Mouse (Mus musculus) adrenal gland, postnatal 25 days (tissue): ENCODE measurements around the gene Fmod. TPM values are rescaled to one million over a fixed set of nuclear protein-coding genes. Genes with fewer than 3 reads are reported as not detected.

ENCODE experiments used
- DNase-seq: peaks from one replicate; pipeline ENCODE4 v3.0.0; 2021; ENCODE audit warnings: mixed read lengths
- long read RNA-seq: library from polyadenylated mRNA; stranded (forward); transcript quantifications from one replicate; pipeline ENCODE4 v2.0.0, GENCODE M21; 2021
- total RNA-seq: library from RNA; stranded (reverse); gene quantifications from 2 replicates; pipeline ENCODE4 v1.2.3, GENCODE M21; 2021

Fmod gene
- total RNA-seq: 4.7 and 5.0 TPM in 2 replicates
- long read RNA-seq, transcript Fmod-201 (3 exons, 3,120 nt): major isoform, 5 of 6 reads
- long read RNA-seq, partial matches to known transcripts: 1 of 6 reads
- long read RNA-seq, other reads (novel, unspliced or antisense): 0 of 6 reads

DNA sequence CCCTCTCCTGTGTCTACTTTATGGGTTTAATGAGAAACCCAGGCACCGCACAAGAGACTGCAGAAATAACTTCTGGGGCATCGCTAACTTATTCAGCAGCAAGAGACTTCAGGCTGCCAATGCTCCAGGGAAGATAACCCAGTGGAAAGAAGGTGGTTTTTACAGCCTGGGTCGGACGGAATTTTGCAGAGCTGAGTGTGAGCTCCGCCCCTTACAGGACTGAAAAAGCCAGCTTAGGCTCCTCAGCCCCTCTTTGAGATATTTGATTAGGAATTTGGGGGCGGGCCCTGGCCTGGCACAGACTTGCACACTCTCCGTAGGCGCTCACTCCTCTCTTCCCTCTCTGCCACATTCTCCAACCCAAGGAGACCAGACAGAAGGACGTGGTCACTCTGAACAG, at the start of gene Fmod:
Gene Fmod, plus strand, starts transcription at position 83 of the 400 bp plus-strand sequence.
- no peak for DNase-seq

DNA sequence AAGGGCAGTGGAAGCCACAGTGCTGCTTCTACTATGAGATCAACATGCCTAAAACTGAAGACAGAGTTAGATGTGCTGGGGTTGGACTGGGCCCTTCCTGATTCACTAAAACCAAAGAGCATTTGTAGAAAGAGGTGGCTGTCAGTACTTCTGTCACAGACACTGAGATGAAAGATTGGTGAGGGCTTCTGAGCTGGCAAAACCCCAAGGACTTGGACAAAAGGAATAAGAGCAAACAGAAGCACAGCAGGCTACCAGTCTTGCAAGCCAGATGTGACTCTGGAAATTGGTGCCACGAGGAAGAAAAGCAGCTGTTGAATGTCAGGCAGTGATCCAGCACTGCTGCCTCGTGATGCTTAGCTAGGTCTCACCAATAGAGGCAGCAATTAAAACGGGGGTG, 48.2 kb upstream of the Fmod start:
- no peak for DNase-seq

DNA sequence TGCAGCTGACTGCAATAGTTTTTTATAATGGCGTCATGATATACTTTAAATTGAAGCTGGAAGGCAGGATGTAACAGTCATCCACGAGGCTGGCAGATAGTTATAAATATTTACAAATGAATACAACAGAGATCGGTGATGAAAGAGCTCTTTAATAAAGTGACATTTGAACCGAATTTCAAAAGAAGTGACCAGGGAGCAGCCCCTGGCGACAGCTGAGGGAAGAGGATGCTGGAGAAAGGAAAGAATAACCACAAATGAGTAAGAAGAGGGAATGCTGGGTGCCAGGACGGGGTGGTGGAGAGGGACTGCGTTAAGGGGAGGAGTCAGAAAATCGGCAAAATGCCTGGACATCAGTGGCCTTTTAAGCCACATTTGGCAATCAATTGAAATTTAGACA, 45.8 kb upstream of the Fmod start:
- DNase-seq: no peak

DNA sequence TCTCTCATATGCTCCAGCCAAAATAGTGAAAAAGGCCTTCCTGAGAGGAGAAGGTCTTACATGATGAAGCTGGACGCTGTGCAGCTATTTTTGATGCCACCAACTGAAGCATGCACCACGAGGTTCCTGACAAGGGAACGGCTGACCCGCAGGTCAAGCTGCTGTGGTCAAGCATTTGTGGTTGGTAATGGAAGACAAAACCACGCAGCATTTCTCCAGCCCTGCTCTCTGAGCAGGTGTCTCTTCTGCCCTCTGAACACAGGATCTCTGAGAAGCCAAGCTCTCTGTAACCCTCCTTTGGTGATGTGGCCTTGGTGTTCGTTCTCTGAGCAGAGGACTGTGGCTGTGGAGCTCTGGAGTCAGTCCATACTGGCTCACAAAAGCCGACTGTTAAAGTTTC, 31.6 kb upstream of the Fmod start:
- no peak for DNase-seq

DNA sequence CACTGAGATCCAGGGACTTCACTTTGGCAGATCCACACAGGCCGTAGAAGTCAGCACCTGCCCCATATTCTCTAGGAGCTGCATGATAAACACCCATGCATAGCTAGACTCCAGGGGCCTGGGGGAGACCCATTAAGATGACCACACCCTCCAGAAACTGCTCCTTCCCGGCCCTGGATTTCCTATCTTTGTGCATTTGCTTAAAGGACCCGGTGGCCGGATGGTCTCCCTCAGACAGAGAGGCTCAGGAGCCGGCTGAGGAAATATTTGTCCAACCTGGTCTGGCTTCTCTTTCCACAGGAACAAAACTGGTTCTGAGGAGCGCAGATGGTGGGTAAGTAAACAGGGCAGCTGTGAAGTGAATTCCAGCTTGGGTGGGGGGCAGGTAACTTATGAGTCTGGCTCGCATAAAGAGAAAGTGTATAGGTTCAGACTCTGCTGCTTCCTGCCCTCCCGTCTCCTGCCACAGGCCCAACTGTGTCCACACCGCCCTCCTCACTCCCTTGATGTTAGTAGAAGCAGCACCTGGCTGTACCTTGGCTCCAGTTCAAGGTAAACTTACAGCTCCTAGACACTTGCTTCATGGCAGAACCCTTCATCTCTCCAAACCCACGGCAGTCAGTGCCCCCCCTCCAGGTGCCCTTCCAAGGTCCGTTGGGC, 30.8 kb upstream of the Fmod start:
- no peak for DNase-seq

DNA sequence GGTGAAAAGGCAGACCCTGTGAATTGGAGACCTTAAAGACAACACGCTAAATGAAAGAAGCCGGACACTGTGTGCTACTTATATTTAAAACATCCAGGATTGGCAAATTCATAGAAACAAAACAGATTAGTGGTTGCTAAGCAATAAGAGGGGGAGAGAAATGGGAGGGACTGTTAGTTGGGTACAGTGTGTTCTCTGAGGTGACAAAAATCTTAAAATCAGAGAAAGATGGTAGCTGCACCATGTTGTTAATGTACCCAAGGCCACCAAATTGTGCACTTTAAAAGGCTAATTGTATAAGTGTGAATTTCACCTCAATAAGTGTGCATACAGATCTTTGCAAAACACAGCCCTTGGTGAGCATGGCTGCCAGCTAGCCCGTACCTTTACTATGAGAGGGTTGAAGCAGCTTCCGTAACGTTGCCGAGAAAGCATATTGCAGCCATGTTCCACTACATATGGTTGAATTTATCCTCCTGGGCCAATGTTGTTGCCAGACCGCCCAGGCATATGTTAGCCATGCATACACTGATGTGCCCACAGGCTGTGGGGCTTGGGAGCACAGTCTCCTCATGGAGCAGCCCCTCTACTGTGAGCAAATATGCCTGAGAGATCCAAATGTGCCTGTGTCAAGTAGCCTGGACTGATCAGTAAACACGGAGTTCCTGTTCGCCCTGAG, 12.6 kb upstream of the Fmod start:
- no peak for DNase-seq

DNA sequence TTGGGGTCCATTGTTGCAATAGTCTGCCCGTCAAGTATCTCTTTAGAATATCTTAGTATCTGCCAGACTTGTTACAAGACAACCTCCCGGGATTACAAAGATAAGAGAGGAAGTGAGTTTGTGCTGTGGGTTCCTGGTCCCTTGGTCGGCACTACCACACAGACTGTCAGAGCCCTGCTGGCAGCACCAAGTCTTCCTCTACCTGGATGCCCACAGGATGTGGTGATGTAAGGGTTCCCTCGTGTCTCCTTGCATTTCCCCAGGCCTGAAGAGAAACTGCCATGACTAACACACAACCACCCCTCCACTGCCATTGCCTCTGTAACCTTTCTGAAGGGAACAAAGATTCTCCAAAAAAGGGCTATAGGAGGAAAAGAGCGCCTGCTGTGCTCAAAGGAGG, 11.1 kb upstream of the Fmod start:
- DNase-seq: no peak

DNA sequence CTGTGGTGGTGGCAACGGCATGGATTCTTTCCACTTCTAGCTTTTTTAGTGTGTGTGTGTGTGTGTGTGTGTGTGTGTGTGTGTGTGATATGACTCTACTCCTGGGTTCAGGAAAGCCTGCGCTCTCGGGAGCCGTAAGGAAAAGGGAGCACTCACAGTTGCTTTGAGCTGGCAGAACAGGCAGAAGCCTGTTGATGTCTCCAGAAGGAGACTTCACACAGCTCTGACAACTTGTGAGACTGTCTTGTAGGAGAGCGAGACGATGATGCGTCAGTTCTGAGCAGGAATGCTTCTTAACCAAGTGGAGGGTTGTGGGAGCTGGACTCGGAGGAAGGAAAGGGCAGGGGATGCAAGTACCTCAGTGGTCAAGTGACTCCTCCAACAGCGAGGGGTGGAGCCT, 10.3 kb upstream of the Fmod start:
- no peak for DNase-seq

DNA sequence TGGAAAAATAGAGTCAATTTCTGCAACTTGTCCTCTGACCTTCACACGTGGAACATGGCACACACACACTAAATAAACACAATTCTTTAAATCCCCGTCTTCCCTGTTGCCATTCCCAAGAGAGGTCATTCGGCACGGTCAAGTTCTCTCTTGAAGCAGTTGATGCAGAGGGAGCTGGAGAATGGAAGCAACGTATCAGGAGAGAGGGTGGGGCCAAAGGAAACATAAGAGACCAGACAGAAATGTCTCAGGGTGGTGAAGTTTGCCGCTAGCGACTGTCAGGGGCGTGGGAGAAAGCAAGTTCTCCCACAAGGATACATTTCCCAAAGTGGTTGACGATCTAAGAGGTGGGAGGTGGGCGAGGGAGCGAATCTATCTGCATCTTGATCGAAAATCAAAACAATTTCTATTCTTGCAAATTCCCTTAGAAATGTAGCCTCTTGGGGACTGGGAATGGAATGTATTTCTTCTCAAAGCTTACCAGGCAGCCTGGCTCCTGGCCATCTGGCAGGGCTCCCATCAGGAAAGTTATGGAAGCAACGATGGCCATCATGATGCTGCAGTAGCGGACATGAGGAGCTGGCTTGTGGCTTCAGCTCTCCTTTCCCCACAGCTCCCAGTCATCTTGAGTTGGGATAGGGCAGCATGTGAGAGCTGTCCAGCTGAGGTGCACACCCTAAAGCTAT, 8.8 kb upstream of the Fmod start:
- DNase-seq: peak; percentile 41

DNA sequence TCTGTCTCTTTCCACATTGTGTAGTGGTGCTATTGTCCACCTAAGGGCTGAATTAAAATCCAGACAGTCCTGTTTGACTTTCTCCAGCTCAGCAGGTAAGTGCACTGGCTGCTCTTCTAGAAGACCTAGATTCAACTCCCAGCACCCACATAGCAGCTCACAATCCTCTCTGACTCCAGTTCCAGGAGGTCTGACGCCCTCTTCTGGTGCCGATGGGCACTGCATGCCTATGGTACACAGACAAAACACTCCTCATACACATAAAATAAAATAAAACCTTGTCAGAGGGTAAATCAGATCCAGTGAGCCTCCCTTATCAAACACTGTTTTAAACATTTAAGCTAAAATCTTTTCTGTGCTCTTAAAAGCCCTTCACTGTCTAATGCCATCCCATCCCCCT, 562 bp upstream of the Fmod start:
- no peak for DNase-seq

DNA sequence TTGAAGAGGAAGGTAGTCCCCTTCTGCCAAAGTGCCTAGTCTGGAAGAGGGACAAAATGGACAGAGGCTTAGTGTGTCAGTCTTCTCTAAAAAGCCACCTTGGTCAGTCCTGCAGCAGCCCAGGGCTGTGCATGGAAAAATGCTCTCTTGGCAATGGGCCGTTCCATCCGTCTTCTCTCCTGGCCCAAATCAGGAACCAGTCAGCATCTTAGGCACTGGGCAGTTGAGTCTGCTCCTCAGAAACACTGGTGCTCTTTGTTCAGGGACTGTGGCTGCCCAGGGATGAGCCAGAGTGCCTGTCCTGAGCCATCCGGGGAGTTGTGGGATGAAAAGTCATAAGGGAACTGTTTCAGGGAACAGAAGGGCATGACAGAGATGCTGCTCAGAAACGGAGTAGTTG, 1.3 kb downstream of the Fmod start:
- DNase-seq: no peak

DNA sequence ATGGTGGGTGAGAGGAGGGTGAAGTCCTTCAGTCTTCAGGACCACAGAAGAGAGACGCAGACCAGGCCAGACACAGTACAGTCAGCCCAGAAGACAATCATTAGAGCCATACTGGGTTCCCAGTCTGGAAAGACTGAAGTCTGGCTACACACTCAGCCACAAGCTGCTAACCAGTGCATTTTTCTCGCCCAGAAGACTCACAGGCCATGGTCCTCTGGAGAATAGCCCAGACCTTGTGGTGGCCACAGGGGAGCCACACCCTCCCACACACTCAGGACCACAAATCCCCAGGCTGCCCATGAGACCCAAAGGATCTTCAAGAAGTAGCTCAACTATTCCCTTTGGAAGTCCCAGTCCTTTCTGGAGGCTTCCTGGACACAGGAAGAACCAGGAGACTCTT, 2.3 kb downstream of the Fmod start:
- DNase-seq: no peak

DNA sequence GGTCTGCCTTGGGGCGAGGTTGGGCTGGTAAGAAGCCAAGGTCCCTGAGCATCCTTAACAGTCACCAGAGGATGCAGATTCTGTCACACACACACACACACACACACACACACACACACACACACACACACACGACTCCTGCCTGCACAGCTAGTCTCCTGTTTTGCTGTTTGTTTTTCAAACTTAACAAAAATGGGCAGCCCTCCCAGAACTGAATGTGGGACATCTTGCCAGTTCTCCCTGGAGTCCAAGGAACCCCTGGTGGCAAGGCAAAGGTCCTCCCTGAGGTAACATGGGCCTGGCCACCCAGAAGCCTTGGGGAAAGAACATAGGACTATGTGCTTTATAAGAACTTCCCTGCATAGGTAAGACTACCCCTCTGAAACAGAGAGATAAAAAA, 4.8 kb downstream of the Fmod start:
- no peak for DNase-seq

DNA sequence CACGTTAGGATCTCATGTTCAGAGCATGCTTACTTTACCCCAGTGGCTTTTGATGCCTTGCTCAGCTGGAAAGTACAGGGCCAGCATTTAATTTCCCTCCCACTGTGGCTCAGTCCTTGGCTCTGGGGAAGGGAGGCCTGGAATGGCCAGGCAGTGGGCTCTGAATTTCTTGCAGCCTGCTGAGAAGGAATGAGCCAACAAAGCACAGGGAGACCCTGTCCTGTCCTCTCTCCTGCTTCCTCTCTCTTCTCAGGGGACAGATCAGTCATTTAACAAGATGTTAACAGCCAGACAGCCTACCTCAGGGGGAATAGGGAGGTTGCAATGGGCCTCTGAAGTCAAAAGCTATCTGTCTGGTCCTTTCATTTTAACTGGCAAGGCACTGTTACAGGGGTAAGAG, 5.3 kb downstream of the Fmod start:
- no peak for DNase-seq

DNA sequence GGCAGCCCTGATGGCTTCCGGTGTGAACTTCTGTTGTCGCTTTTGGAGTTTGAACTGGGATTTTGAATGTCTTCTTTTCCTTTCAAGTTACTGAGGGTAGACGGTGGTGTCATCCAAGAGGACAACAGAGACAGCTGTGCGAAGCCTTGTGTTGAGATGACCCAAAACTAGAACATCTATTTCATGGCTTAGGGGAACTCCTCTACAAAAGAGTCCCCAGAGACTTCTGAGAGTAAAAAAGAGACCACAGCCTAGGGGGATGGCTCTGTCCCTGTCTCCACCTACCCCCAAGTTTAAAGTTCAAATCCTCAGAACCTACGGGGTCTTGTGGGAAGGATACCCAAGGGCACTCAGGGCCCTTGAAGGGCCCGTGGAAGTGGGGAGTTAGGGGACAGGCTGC, 7.8 kb downstream of the Fmod start:
- no peak for DNase-seq

DNA sequence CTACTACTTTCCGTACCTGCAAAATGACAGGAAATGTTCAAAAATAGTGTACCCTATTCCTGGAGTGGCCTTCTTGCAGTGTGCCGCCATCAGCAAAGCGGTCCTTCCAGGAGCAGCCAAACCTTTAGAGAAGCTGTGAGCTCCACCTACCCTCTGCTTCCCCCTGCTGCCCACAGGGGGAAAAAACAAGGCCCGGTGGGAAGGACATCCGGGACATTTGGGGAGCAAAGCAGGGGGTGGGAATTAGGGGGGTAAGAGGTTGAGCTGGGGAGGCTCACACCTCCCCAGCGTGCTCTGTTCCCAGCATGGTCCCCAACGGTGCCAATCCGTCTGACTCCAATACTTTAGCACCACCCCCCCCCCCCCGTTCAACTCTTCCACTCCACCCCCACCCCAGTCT, 8.9 kb downstream of the Fmod start:
- DNase-seq: peak; percentile 70

DNA sequence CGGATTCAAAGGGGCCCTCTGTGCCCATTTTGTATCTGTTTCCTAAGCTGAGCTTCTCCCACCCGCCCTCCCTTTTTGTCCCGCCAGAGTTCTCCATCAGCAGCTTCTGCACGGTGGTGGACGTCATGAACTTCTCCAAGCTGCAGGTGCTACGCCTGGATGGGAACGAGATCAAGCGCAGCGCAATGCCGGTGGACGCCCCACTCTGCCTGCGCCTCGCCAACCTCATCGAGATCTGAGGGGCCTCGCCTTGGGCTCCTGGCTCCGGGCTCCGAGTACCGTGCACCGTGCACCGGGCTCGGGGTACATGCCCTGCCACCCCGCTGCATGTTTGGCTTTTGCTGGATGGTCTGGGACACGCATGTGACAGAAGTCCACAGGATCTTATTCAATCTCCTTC, 9.3 kb downstream of the Fmod start:
- no peak for DNase-seq

DNA sequence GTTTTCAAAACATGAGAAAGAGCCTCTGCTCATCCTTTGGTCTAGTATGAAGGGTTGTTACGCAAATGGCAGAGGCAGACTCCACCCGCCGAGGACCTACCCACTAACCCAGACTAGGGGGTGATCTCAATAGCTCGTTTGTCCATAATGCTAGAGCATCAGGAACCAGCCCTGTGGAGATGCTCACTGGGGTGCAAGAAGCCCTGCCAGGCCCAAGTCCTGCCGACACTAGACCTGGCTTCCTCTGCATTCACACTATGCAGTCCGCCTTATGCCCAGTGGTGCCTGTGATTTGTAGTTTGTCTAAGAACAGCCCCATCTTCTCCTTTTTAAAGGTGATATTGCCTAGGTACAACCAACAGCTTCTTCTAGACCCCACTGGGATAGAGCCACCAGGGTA, 10.4 kb downstream of the Fmod start:
- no peak for DNase-seq

DNA sequence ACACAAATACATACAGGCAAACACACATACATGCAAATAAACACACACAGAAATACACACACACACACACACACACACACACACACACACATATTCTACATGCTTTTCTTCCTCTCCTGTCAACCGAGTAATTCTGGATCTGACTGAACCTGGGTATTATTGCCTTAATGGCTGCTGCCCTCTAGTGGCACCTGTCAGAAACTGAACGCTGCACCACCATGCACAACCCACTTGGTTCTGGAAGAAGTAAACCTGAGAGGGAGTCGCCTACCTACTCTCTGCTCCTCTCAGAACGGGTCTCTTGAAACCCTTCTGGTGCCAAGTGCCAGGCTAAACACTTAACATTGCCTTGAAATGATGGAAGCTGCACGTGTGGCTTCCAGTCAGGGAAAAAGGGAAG, 11.7 kb downstream of the Fmod start:
- DNase-seq: peak; percentile 61

DNA sequence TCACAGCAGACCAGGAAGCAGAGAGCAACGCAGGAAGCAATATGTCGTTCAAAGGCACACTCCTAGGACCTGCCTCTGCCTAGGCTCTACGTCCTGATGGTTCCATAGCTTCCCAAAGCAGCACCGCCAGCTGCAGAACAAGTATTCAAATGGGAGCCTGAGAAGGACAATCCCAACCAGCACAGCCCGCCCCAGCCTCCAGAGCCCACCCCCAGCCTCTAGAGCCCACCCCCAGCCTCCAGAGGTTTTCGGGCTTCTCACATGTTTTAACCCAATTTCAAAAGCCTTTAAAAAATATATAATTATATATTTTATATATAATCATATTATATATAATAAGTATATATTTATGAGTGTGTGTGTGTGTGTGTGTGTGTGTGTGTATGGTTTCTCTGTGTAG, 12.5 kb downstream of the Fmod start:
- DNase-seq: no peak

DNA sequence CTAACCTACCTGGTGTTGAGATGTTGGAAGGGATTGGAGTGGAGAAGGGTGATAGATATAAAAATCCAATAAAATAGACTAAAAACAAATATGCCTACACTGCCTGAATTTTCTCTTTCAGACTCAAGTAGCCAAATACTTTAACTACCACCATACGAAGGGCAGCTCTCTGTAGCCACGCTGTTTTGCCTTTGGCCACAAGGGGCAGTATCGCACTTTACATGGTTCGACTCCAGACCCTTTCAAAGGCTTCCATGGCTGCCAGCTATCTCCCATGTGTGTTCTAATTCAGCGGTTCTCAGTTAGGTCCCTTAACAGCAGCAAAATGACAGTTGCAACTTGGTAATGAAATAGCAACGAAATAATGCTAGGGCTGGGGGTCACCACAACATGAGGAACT, 16.2 kb downstream of the Fmod start:
- DNase-seq: peak; percentile 85

DNA sequence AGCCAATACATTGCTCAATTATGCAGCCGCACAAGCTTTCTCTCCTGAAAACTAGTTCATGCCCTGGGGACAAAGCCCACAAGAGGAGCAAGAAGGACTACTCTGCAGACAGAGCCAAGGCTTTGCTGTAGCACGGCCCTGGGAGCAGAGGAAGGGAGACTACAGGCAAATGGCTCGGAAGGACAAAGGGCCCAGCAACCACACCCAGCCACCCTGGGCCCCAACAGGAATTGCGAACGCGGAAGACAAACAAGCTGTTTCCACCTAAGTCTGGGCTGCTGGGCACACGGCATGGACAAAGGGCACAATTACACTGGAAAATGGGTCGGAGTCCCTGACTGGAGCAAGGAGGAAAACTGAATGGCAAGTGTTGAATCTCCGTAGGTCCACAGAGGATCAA, 18.0 kb downstream of the Fmod start:
- no peak for DNase-seq

DNA sequence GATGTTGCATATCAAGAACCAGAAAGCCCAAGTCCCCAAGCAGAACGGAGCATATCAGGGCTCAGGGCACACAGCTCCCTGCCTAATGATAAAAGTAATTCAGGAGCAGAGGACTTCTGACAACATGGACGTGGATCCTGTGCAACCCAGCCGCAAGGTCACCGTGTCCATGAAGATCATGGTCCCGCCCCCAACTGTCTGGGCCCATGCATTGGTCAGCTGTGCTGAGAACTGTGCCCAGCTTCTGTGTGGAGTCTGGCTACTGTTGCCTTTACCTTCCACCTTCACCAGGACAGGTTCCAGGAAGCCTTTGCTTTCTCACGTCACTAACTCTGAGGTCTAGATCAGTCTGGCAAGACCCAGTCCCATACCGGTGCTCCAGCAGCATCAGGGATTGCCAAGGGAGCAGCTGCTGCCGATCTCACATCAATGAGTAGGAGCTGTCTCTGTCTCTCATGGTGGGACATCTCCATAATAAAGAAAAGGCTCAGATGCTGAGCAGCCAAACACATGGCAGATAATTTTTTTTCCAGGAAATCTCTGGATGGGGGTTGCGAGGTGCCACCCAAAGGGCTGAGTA, 18.7 kb downstream of the Fmod start:
- no peak for DNase-seq
